Mouse (Mus musculus) erythroblast, embryonic 14.5 days (primary cell): ENCODE data around the gene Pmf1.

Experiments
- GATA1 ChIP-seq: IDR thresholded peaks from 2 replicates; pipeline ENCODE4 v1.6.1; 2012; ENCODE audit warnings: low read length, inconsistent platforms, mixed read lengths
- TAL1 ChIP-seq: IDR thresholded peaks from 3 replicates; pipeline ENCODE4 v1.6.1; 2012; ENCODE audit warnings: low read length, inconsistent platforms, mixed read lengths

- TF ChIP-seq GATA1 (no peak), TAL1 (no peak)
These were observed 37.6 kb upstream of the Pmf1 start for GRCm38 (mm10) chr3:88447676-88448183.
